Mouse (Mus musculus) lung, adult 2 months (tissue): ENCODE measurements around the gene Nuak1. TPM values are rescaled to one million over a fixed set of nuclear protein-coding genes. Genes with fewer than 3 reads are reported as not detected.

Experiments used
- DNase-seq: peaks from one replicate; pipeline ENCODE4 v3.0.0; 2022
- H3K4me1 ChIP-seq: fragments of 200-500 bp; 2 replicates; pipeline ENCODE4 v1.6.1; 2011; ENCODE audit warnings: low read length; ENCODE audit not compliant: control insufficient read depth, insufficient read depth
- H3K4me3 ChIP-seq: fragments of 200-500 bp; replicated peaks from 2 replicates; pipeline ENCODE3; 2011; ENCODE audit warnings: low read depth, mild to moderate bottlenecking, control low read depth, low read length; ENCODE audit errors: extremely low read depth
- CTCF ChIP-seq: fragments of 200-500 bp; IDR thresholded peaks from 2 replicates; pipeline ENCODE4 v1.5.1; 2011; ENCODE audit warnings: mild to moderate bottlenecking, low read length, control low read depth; ENCODE audit not compliant: insufficient read depth
- POLR2A ChIP-seq: fragments of 200-500 bp; IDR thresholded peaks from 2 replicates; pipeline ENCODE4 v1.6.1; 2011; ENCODE audit warnings: low read depth, mild to moderate bottlenecking, control low read depth, low read length, borderline replicate concordance; ENCODE audit errors: extremely low read depth
- WGBS: fragments of 180-500 bp; shearing (Covaris S2); methylation state at CpG from one replicate; pipeline ENCODE4 v1.1.7; 2018; 5-methylcytosine and 5-hydroxymethylcytosine counted together
- polyA plus RNA-seq: library from polyadenylated mRNA; depleted of rRNA; stranded (reverse); fragments of >200 nt; gene quantifications from 2 replicates; pipeline ENCODE4 v1.2.3, GENCODE M21; 2012

The Nuak1 gene
- polyA plus RNA-seq, 1 experiment: 24.3 TPM

DNA sequence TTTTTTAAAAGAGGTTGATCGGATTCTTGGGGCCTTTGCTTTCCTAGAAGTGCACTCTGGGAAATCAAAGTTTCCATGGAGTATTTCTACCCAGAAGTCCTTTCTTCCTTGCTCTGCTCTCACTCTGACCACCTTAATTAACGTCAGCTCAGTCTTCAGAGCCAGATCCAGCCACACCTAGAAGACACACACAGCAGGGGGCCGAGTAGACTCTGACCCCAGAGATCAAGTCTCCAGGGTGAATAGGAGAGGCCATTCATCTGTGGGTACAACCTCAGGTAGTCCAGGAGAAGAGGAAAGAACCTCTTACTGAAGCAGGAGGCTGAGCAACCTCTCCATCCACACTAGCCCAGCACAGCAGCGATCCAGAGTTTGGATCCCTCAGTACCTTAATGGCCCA lies 11.5 kb upstream of the Nuak1 start:
- no peak overlapping the region for H3K4me3 ChIP-seq
- DNase-seq: no peak
- H3K4me1 ChIP-seq: no peaks in the 10 kb centered on the region
- TF ChIP-seq CTCF (no peak), POLR2A (no peak)
- 69% methylated on average over 4 of the region's 4 CpGs for WGBS

DNA sequence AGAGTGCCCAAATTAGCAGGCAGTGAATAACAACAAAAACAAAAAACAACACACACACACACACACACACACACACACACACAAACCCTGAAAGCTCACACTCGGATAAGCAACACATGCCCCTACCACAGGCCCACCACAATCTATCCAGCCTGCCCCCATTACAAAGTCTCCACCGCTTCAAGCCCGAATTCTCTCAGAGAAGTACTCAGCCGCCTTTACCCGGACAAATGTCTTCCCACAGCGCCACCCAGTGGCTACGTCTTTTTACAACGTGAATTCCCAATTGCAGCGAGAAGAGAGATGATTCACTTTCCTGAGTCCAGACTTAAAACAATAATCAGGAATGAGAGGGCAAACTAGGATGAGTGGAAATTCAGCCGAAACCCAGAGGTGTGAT lies 10.3 kb upstream of the Nuak1 start:
- peak; percentile 81 for DNase-seq
- no peak for TF ChIP-seq POLR2A
- TF ChIP-seq CTCF: peak; percentile 75
- 4% methylated on average over 10 of the region's 10 CpGs for WGBS
- H3K4me3 ChIP-seq: no peak overlapping the region
- H3K4me1 ChIP-seq: no peaks in the 10 kb centered on the region

DNA sequence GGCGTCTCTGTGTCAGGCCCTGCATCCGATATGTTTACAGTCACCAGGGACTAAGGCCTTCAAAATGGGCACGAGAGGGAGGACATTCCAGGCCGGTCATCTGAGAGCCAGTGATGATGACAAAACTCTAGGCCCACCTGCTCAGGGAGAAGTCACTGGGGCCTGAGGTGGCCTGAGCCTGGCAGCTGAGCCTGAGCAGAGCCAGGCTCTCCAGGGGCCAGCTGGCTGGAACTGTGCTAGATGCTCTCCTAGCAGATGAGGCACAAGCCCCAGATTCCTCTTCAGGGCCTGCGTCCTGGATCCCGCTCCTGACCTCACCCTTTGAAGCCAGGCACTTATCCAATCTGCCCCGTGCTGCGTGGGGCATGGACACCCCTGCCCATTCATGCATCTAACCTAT lies 9.3 kb upstream of the Nuak1 start:
- TF ChIP-seq POLR2A (no peak), CTCF (no peak)
- Histone ChIP-seq H3K4me1 (no peaks in the 10 kb centered on the region), H3K4me3 (no peak overlapping the region)
- DNase-seq: no peak
- 88% methylated on average over 8 of the region's 8 CpGs for WGBS

DNA sequence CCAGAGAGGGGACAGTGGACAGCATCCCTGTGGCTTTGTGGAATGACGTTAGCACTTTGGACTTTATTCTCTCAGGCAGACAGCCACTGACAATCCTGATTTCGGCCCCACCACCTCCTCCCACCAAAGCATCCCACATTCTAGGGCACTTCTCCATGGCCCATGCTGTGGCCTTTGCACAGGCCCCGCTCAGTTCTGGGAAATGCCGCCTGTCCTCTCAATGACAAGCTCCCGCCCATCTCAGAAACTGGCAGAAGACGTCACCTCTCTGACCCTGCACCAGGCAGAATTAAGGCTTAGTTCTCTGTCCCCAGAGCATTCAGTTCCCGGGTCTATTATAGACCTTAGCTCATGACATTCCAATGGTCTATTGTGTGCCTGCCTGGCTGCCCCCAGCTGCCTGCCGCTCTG lies 7.0 kb upstream of the Nuak1 start:
- WGBS: 58% methylated on average over 8 of the region's 8 CpGs
- H3K4me3 ChIP-seq: no peak overlapping the region
- no peak for DNase-seq
- H3K4me1 ChIP-seq: no peaks in the 10 kb centered on the region
- TF ChIP-seq CTCF (no peak), POLR2A (no peak)

DNA sequence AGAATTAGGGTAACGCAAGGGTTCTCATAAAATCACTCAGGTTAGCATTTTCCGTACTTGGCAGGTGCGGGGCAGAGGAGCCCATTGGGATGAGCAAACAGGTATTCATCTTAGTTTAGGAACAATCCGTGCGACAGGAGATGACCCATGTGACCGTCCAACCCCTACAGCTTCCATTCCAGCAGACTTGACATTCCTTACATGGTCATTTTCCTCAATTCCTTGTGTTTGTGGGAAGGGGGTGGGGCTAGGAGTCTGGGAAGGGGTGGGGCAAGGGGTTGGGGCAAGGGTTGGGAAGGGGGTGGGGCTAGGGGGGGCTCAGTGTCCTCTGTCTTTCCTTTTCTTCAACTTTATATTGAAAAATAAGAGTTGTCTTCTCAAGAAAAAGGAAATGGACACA lies 6.3 kb upstream of the Nuak1 start:
- Histone ChIP-seq H3K4me3 (no peak overlapping the region), H3K4me1 (no peaks in the 10 kb centered on the region; the same call in 1 of the 2 replicates)
- no peak for DNase-seq
- WGBS: 86% methylated on average over 6 of the region's 6 CpGs
- no peak for TF ChIP-seq CTCF
- no peak for TF ChIP-seq POLR2A

DNA sequence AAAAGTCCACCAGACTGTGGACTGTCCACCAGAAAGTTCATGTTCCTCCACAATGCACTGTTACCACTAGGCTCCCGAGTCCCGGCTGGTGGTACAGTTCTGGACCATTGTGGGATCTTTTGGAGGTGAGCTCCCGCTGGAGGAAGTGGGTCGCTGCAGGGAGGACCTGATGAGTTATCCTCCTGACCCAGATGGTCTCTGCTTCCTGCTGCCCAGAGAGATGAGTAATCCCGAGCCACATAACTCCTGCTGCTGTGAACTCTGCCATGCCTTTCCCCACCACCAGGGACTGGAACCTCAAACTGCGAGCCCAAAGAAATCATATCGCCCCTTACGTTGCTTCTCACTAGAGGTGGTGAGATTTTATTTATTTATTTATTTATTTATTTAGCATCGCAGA lies 4.0 kb upstream of the Nuak1 start:
- no peak for TF ChIP-seq POLR2A
- no peak for TF ChIP-seq CTCF
- H3K4me3 ChIP-seq: no peak overlapping the region
- H3K4me1 ChIP-seq: peaks cover 2% of the 10 kb centered on the region; the same call in 1 of the 2 replicates
- 66% methylated on average over 9 of the region's 9 CpGs for WGBS
- DNase-seq: no peak

DNA sequence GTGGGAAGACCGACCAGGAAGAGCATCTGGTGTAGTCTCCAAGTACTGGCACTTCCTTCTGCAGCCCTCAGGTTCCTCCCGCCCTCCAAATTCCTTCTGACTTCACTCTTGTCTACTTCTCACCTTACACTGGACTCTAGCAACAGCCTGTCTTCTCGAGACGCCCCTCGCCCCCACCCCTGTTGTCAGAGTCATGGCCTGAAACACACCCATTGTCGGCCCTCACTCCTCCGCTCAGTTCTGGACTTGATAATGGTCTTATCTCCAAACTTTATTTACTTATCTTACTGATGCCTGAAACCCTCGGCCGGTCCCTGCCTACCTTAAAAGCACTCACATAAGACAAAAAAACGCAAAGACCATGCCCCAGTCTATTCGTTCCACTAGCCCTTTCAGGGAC lies 1.4 kb upstream of the Nuak1 start:
- TF ChIP-seq POLR2A (no peak), CTCF (no peak)
- 42% methylated on average over 11 of the region's 11 CpGs for WGBS
- Histone ChIP-seq H3K4me1 (peaks cover 4% of the 10 kb centered on the region), H3K4me3 (no peak overlapping the region)
- DNase-seq: no peak

DNA sequence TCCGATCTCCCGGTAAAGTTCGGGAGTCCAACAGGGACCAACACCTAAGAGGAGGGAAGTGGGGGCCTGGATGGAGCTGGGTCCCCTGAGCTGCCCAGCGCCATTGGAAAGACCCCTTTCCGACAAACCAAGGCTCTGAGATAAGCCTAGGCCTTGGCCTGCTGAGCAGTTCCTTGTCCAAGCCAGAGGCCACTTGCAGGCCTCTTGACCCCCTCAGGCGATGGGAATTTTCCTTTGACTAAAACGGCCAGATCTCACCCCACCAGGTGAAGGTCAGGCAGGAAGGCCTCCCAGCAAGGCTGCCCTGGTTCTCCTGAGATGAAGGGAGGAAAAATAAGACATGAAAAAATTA lies 1.0 kb upstream of the Nuak1 start:
- Histone ChIP-seq H3K4me3 (peak overlapping the region; percentile 81), H3K4me1 (peaks cover 4% of the 10 kb centered on the region)
- TF ChIP-seq POLR2A (no peak), CTCF (no peak)
- DNase-seq: no peak
- 9% methylated on average over 7 of the region's 7 CpGs for WGBS

DNA sequence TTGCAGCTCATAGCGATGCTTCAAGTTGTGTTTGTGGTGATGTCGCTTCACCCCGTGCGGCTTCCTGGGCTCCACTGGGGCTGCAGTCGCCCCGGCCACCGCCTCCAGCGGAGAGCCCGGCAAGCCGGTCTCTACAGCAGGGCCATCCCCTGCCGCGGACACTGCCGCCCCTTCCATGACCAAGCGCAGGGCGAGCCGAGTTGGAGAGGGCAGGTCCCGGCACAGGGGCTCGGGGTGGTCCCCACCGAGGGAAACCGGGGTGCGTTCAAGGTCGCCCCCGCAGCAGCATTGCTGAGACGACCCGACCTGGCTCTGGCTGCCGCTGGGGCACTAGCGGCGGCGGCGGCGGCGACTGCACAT lies 236 bp downstream of the Nuak1 start:
- H3K4me1 ChIP-seq: peaks cover 4% of the 10 kb centered on the region
- no peak for DNase-seq
- peak overlapping the region; percentile 81 for H3K4me3 ChIP-seq
- under 1% methylated on average over 32 of the region's 32 CpGs for whole genome bisulfite sequencing
- TF ChIP-seq CTCF (no peak), POLR2A (0 out of 2 replicates have a peak, but pooled peaks have one; percentile 1)

DNA sequence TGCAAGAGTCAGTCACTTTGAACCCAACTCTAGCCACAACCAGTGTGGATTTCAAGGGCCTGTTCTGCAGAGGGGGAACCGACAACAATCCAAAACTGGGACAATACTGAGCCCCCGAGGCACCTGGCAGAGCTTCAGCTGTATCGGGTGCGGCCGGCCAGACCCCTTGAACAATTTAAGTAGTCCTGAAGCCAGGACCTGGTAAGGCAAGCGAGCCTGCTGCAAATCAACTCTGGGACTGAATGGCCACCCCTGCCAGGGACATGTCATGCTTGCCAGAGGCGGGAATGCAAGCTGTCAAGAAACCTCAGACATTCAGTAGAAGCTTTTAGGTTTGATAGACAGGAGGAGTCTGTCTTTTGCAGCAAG lies 1.2 kb downstream of the Nuak1 start:
- 20% methylated on average over 7 of the region's 7 CpGs for WGBS
- H3K4me1 ChIP-seq: peaks cover 4% of the 10 kb centered on the region
- TF ChIP-seq CTCF: no peak
- no peak for TF ChIP-seq POLR2A
- DNase-seq: no peak
- H3K4me3 ChIP-seq: peak overlapping the region; percentile 51

DNA sequence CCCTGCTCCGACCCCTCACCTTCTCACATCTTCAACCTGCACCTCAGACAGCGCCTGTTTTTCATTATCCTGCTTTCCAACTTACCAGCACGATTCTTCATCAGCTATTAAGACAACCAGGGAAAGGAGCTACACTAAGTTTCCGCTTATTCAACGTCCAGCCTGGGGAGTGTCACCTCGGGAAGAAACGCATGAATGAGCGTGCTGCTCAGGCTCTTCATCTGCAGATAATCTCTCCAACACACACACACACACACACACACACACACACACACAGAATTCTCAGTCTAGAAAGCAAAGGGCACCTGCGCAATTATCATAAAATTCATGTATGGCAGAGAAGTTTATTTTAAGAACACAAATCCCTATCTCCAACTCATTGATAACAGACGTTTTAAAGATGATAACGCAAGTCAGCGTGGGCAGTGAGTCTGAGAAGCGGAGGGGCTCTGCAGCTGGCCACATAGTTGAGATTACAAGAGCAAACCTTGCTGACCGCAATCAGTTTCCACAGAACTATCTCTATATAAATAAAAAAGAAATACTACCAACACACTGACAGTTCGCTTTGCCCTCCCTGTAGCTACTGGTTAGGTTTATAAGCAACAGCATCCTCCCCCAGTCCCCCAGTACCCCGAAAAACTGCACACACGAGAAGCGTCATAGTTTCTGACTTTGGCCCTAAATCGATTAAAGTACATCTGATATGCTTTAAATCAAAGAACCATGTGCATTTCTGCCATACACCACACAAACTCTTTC lies 1.8 kb downstream of the Nuak1 start:
- Histone ChIP-seq H3K4me3 (peak overlapping the region; percentile 51), H3K4me1 (peaks cover 4% of the 10 kb centered on the region)
- TF ChIP-seq CTCF (no peak), POLR2A (no peak)
- WGBS: 39% methylated on average over 19 of the region's 19 CpGs
- DNase-seq: no peak
